Mouse (Mus musculus) layer of hippocampus, postnatal 25 days (tissue): ENCODE results near the gene Crxos. TPM values are rescaled to one million over a fixed set of nuclear protein-coding genes. Genes with fewer than 3 reads are reported as not detected.

Experiments used
- DNase-seq, 2 experiments: peaks; one replicate each; pipeline ENCODE4 v3.0.0; 2022; ENCODE audit warnings: mixed read lengths in 2 of 2, low spot score in 1 of 2; ENCODE audit errors: extremely low spot score in 1 of 2
- total RNA-seq, 2 experiments: library from RNA; stranded (reverse); gene quantifications; 2 replicates each; pipeline ENCODE4 v1.2.3; 2021

Crxos gene
- total RNA-seq, 2 experiments from 2014 or later: not detected

DNA sequence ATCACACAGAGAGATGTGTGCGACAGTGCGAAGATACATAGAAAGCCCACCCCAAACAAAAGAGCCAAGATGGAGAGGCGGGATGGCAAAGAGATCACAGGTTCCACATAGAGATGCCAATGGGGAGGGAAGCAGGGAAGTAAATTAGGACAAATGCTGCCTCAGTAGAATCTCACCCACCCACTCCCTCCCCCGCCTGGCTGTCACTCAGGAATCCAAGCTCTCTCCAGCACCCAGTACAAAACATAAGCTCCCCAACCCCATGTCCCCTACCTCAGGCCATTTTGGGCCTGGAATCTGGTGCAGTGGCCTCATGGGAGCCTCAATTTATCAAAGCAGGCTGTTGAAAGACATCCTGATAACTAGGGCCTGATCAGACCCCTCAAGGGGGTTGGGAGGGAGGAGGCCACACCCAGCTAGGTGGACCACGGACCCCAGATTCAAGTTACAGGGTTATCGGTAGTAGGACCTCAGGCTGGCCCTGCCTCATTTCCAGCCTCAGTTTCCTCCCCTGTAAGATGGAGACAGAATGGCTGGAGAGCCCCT lies 38.3 kb downstream of the Crxos start:
- no peak for DNase-seq

DNA sequence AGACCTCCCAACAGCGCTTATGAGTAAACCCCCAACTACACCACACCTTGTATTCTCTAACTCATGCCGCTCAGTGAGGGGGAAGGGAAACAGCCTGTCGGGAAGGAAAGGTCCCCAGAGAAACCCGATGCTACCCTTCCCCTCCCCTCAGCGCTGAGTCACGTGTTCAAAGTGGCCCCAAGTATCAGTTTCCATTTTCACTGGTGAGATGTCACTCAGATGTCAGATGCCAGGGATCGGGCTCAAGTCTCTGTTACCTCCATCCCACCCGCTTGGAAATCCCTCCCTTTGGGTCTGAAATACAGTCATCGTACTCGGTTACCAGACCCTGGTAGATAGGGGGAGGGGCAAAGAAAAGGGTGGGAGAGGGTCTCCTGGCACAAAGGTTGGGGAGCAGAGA lies 39.4 kb downstream of the Crxos start:
- DNase-seq: no peak

DNA sequence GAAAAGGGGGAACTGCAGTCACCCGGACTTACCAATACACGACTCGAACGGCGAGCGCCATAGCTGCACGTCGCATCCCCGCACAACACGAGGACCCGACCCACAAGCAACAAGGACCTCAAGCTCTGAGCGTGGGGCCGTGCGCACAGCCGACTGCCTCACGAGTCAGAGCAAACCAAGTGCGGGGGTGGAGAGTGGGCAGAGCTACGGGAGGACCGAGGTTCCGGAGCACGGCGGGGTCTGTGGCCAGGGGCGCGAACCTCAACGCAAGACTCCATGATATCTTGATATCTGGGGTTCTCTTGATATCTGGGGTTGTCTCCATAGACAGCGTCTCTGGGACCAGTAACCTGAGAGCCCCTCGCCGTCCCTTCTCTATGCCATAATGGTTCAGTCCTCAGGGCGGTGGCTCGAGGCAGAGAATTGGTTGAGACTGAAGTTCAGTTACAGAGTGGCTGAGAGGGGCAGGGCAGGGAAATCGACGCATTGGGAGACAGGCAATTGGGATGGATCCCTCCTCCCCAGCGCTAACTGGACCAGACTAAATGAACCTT lies 39.9 kb downstream of the Crxos start, which contains the start of gene Selenow:
Gene Selenow, minus strand, starts transcription at position 183 of the 554 bp plus-strand sequence.
- peak; percentile 86 to 92 for DNase-seq

DNA sequence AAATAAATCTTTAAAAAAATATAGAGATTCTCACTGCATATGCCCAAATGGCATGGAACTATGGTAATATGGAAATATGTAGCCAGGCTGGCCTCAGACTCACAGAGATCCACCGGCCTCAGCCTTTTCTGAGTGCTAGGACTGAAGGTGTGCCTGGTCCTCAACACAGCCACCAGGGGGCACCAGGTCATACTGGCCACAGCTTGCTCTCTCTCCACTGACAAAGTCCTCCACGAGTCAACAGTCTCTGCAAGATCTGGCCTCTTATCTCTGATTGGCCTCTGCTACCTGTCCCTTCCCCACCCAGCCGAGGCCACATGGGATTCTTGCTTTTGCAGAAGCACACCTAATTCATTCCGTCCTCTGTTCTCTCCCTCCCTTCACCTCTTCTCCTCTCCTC lies 47.5 kb downstream of the Crxos start:
- peak in 1 of 2 experiments; percentile 40 for DNase-seq

DNA sequence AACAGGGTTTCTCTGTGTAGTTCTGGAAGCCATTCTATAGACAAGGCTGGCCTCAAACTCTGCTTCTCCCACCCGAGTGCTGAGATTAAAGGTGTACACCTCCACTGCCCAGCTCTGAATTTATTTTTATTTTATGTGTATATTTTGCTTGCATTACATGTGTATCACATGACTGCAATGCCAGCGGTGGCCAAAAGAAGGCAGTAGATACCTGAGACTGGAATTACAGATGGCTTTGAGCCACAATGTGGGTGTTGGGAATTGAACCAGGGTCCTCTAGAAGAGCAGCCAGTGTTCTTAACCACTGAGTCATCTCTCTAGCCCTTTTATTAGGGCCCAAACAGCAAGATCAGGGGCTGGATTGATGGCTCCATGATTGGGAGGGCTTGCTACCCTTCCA lies 48.1 kb downstream of the Crxos start:
- DNase-seq: no peak

DNA sequence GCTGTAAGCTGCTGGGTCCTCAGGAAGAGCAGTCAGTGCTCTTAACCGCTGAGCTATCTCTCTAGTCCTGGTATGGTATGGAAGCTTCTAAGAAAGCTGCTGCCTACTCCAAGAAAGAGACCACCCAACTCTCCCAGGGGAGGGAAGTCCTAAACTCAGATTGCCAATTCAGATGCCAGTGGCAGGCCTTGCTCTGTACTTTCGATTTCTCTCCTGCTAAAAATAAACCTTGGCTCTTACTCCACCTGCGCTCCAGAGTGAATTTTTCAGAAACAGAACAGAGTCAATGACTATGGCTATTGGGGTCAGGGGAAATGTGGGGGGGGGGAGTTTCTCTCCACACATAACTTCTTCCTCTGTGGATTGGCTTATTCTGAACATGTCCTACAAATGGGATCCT lies 49.2 kb downstream of the Crxos start:
- no peak for DNase-seq

DNA sequence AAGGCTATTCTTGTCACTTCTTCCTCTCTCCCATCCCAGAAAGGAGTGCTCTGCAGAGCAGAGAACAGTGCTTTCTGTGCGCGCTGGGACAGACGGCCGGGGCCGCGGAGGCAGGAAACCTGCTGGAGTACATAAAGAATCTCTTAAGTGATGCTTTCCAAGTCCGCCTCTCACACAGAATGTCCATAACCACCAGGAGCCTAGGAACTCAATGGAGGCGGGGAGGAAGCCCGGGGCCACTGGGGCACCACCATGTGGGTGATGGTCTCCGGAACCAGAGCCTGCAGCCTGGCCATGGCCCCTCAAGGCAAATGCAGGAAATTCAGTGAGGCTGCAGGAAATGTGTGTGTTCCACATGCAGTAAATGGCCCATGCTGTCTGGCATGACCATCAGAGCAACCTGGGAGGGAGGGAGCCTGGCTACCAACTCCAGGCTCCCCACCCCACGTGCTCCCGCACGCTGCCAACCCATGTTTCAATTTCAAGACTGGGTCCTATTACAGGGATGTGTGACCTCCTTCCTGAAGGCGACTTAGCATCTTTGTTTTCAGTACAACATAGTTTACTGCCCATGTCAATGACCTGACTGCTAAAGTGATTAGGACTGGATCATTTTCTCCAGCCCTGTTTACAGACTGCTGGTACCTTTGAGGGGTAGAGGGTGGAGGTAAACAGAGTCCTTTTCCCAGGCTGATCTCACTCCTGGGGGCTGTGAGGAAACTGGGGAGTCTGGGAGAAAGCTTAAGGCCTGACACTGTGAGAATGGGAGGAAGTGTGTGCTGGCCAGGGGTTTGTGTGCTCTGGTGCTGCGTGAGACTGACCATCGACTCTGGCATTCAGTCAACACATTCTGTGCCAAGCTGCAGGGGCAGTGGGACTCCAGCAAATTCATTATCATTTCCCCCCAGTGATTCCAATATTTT lies 51.3 kb downstream of the Crxos start:
- no peak for DNase-seq

DNA sequence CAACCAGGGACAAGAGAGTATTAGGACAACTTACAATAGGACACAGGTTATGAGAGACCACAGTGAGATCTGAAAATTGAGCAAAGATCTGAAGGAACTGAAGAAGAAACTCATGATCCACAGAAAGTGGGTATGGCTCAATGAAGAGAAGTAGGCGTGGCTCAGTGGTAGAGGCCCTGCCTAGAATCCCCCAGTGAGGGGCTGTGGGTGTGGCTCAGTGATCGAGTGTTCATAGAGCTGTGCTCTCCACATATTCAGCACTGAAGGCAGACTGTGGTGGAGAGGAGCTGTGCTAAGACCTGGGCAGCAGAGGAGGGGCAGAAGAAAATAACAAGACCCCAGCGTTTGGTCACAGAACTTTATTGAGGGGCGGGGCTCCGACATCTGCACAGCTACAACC lies 55.1 kb downstream of the Crxos start:
- no peak for DNase-seq

DNA sequence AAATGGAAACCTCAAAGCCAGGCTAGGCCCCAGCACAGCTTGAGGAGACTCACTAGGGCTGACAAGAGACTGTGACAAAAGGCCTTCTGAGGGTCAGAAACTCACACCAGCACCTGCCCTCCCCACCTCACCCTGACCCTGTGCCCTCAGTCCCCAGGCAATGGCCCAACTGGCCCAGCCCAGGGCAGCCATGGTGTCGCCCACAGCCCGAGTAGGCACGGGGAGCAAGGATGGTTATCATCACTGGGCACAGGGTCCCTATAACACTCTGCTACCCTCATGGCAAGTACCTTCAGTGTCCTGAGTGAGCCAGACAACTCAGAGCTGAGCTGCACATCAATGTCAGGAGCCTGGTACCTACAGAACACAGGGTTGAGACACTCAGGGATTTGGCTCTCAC lies 56.2 kb downstream of the Crxos start:
- no peak for DNase-seq

DNA sequence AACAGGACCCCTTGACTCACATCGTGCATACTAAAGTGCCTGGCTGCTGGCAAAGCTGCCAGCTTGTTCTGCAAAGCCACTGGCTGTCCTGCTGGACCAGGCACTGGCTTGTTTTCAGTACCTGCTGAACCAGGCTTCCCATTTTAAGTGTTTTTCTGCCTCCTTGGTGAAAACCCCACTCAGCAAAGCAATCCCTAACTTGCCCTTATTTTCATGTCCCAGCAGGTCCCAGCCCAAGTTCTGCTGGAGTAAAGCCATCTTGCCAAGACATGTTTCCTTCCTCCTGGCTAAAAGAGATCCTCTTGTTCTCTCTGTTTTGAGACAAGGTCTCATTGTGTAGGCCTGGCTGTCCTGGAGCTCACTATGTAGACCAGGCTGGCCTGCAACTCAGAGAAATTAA lies 61.9 kb downstream of the Crxos start:
- DNase-seq: no peak

DNA sequence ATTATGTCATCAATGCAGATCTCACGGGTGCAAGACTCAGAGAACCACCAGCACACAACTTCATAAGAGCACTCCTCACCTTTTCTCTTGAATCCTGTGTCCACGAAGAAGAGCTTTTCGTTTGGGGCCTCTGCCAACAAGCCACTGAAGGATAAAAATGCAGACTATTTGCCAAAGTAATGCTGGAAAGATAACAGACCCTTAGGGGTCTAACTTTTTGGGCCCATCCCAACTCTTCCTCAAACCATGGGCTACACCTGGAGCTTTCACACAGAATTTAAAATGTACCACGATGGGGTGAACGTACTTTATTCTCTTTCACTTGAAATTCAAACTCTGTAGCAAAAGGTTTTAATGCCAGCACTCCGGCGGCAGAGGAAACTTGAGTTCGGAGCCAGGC lies 62.8 kb downstream of the Crxos start:
- no peak for DNase-seq

DNA sequence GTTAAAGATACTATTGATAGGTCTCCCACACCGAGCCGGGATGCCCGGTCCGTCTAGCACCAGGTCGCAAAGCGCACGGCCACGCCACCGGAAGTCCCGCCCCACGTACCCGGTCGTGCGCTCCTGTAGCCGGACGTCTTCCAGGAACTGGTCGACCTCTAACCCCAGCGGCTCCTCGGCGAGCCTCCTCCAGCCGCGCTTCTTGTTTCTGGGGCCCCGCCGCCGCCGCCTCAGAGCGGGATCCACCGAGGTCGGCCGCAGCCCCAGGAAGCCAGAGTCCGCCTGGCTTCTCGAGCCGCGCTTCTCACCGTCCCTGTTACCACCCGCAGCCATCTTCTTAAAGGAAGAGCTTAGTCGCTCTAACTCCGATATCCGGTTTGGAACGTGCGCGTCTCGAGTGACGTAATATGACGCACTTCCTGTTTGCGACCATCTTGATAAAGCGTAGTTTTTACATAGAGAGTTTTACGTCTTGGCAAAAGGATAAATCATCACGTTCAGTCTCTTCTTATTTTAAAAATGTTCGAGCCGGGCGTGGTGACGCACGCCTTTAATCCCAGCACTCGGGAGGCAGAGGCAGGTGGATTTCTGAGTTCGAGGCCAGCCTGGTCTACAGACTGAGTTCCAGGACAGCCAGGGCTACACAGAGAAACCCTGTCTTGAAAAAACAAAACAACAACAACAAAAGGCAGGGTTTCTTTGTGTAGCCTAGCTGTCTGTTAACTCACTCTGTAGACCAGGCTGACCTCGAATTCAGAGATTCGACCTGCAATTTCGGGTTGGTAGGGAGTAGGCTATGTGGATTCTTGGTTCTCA lies 63.5 kb downstream of the Crxos start, which contains the start of gene Nop53:
Gene Nop53, minus strand, starts transcription at position 354 of the 816 bp plus-strand sequence.
- DNase-seq: peak; percentile 85 to 97

DNA sequence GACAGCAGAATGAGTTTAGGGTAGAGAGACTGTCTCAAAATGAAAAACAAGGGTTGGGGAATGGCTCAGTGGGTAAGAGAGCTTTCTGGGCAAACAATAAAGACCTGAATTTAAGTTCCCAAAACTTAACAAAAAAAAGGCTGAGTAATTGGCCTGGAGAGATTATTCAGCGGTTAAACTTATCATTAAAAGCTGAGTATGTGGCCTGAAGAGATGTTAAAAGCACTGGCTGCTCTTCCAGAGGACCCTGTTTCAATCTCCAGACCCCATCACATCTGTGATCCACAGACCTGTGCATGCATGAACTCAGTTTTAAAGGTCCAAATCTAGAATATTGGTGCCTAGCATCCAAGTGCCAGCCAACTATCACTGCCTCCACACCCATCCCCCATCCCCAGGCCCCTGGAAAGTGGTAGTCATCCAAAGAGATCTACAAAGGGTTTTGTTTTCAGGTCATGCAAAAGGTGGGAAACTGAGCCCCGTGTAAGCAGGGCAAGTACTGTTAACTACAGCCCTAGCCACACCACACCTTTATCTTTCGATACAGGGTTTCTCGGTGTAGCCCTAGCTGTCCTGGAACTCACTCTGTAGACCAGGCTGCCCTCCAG lies 65.3 kb downstream of the Crxos start:
- DNase-seq: no peak

DNA sequence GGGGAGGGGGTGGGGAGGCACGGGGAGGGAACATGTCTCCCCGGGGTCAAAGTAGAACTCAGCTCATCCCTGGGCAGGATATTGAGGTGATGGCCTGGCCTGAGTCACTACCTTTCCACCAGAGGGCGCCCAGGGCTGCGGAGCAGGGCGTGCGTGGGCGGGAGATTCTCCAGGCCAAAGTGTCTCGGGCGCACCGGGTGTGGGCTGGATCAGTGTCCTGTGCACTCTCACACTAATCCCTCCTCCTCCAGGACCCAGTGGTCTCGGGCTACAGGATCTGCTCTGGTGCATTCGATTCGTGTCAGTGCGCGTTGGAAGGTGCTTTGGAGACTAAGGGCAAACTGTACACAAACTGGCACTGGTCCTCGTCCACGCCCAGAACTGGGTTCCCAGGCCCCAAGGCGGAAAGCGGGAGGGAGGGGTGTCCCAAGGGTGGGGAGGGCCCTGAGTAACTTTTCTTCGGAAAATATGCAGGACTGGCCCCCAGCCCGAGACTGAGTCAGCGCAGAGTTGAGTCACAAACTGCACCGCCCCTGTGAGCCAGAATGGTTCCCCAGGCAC lies 66.0 kb downstream of the Crxos start:
- DNase-seq: peak; percentile 61 to 76

DNA sequence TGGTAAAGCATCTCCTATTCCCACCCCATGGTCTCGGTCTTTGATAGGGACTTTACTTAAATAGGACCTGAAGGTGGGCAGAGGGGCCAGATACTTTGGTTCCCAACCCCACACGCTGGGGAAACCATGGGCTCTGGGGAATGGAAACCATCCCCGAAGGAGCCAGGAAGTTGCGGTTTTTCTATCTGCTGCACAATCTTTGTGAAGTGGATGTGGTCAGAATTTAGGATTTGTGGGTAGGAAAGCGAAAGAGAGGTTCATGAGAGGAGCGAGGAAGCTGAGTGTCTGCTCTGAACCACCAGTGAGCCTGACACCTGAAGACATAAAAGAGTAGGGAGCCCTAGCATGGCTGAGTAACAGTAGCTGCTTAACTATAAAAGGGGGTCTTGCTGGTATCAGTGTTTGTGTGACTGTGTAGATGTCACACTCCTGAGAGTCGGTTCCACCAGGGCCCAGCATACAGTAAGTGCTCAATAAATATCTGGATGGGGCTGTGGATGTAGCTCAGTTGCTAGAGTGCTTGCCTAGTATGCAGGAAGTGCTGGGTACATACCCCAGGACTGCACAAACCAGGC lies 66.9 kb downstream of the Crxos start:
- DNase-seq: no peak

DNA sequence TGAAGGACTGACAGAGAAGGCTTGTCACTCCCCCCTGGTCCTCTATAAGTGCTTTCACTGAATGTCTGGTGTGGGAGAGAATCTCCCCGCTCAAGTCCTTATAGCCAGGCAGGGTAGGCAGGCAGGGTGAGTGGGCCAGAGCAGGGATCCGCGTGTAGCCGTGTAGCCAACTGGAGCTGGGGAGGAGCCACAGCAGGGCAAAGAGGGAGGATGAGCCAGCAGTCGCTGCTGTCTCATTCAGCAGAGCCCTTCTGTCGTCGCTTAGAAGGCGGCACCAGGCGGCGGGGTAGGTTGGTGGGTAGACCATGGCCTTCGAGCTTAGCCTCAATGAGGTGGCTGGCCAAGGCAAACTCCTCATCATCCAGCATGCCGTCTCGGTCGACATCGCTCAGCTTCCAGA lies 67.6 kb downstream of the Crxos start:
- no peak for DNase-seq

DNA sequence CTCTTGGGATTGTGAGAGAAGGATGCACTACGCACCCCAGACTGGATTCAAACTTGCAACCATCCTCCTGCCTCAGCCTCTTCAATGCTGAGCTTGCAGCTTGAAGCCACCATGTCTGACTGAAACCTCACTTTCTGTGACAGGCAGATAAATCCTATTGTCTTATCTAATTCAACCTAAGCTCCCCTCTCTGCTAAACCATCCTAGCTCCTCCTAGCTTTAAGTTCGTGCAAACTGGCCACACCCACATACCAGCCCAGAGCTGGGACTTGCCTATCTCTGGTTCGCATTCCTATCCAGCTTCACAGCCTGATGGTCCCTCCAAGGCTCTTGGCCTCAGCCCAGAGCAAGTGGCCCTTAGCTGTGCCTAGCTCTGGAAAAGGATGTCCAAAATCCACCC lies 70.0 kb downstream of the Crxos start:
- DNase-seq: no peak
